Mouse (Mus musculus): ENCODE data around the gene Gm5431. TPM values are rescaled to one million over a fixed set of nuclear protein-coding genes. Genes with fewer than 3 reads are reported as not detected.

Gene Gm5431
- polyA plus RNA-seq, 1 experiment from 2014 or later, result 0.10 TPM

DNA sequence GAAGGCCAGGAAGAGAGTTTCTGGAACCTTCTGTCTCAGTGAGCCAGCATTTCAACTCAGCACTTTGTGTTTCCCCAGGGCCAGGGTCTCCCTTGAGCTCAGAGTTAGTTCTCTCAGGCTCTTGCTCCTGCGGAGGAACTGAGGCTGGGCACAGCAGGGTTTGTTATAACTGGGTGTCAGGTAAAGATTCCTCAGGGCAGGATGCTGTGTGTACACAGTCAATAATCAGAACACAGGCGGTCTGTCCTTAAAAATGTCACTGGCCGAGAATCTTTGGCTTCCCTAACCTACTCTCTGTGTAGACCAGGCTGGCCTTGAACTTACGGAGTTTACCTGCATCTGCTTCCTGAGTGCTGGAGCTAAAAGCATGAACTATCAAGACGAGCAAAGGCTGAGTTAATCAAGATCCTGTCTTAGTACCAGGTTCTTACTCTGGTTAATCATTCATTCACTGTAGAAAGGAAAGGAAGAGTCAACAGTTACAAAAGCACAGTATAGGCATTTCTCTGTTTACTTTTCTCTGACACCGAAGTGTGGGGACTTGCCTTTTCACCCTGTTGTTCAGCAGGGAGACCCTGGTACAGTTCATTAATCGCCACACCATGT is 29.2 kb downstream of the Gm5431 start:
- no peaks in the 10 kb centered on the region; the same call in 1 of the 2 replicates for H3K27me3 ChIP-seq (ENCODE audit: control insufficient read depth, insufficient read depth, low read length)
- WGBS, result 84% methylated on average over 7 of the region's 7 CpGs
- no peak overlapping the region for H3K27ac ChIP-seq (ENCODE audit: low read depth, low read length)
- H3K9ac ChIP-seq (ENCODE audit: low read length), result no peak overlapping the region
- no peak overlapping the region for H3K4me2 ChIP-seq
- H3K36me3 ChIP-seq (ENCODE audit: control insufficient read depth, insufficient read depth, low read length), result no peaks in the 10 kb centered on the region
- peaks cover 7% of the 10 kb centered on the region for H3K4me1 ChIP-seq (ENCODE audit: control insufficient read depth, insufficient read depth, low read length)
- DNase-seq (ENCODE audit: low spot score, missing footprints) (no peak), ATAC-seq (ENCODE audit: low FRiP score) (no peak)
- H3K4me3 ChIP-seq (ENCODE audit: low read depth, low read length), result no peak overlapping the region
- no peaks in the 10 kb centered on the region for H3K9me3 ChIP-seq (ENCODE audit: control insufficient read depth, low read length)

- Histone ChIP-seq H3K4me1 (ENCODE audit: control insufficient read depth, insufficient read depth, low read length) (peaks cover 7% of the 10 kb centered on the region), H3K4me3 (ENCODE audit: low read depth, low read length) (peak overlapping the region; percentile 31), H3K9ac (ENCODE audit: low read length) (peak overlapping the region; percentile 65; the same call in 1 of the 2 replicates), H3K36me3 (ENCODE audit: control insufficient read depth, insufficient read depth, low read length) (no peaks in the 10 kb centered on the region), H3K27me3 (ENCODE audit: control insufficient read depth, insufficient read depth, low read length) (no peaks in the 10 kb centered on the region; the same call in 1 of the 2 replicates), H3K4me2 (peak overlapping the region; percentile 62), H3K9me3 (ENCODE audit: control insufficient read depth, low read length) (no peaks in the 10 kb centered on the region), H3K27ac (ENCODE audit: low read depth, low read length) (no peak overlapping the region)
- ATAC-seq (ENCODE audit: low FRiP score), result 0 out of 2 replicates have a peak, but pooled peaks have one; percentile 2
- peak; percentile 87 for DNase-seq (ENCODE audit: low spot score, missing footprints)
- WGBS, result 11% methylated on average over 17 of the region's 17 CpGs
Measured at GRCm38 (mm10) chr11:48871817-48872541, 30.0 kb downstream of the Gm5431 start.

- H3K9me3 ChIP-seq (ENCODE audit: control insufficient read depth, low read length), result no peaks in the 10 kb centered on the region
- H3K4me1 ChIP-seq (ENCODE audit: control insufficient read depth, insufficient read depth, low read length), result peaks cover 7% of the 10 kb centered on the region
- ATAC-seq (ENCODE audit: low FRiP score) (peak; percentile 47), DNase-seq (ENCODE audit: low spot score, missing footprints) (peak; percentile 93)
- peak within 1 kb of the TSS; percentile 31 for H3K4me3 ChIP-seq (ENCODE audit: low read depth, low read length)
- under 1% methylated on average over 19 of the region's 19 CpGs for WGBS
- peak within 1 kb of the TSS; percentile 65 for H3K9ac ChIP-seq (ENCODE audit: low read length)
- peak within 1 kb of the TSS; percentile 62 for H3K4me2 ChIP-seq
- no peaks in the 10 kb centered on the region; the same call in 1 of the 2 replicates for H3K27me3 ChIP-seq (ENCODE audit: control insufficient read depth, insufficient read depth, low read length)
- no peak within 1 kb of the TSS for H3K27ac ChIP-seq (ENCODE audit: low read depth, low read length)
- H3K36me3 ChIP-seq (ENCODE audit: control insufficient read depth, insufficient read depth, low read length), result no peaks in the 10 kb centered on the region
Measured at GRCm38 (mm10) chr11:48871201-48871772, 30.7 kb downstream of the Gm5431 start, which contains the start of gene Irgm1. Irgm1 (minus strand) TSS chr11:48871683.

- no peak for ATAC-seq (ENCODE audit: low FRiP score)
- peak overlapping the region; percentile 65 for H3K9ac ChIP-seq (ENCODE audit: low read length)
Measured at GRCm38 (mm10) chr11:48870781-48871180, 31.2 kb downstream of the Gm5431 start.

GRCm38 (mm10) chr11:48869380-48870110 is 32.5 kb downstream of the Gm5431 start:
- Histone ChIP-seq H3K9ac (ENCODE audit: low read length) (no peak overlapping the region), H3K4me2 (no peak overlapping the region), H3K27ac (ENCODE audit: low read depth, low read length) (no peak overlapping the region), H3K9me3 (ENCODE audit: control insufficient read depth, low read length) (no peaks in the 10 kb centered on the region), H3K4me1 (ENCODE audit: control insufficient read depth, insufficient read depth, low read length) (peaks cover 7% of the 10 kb centered on the region), H3K27me3 (ENCODE audit: control insufficient read depth, insufficient read depth, low read length) (no peaks in the 10 kb centered on the region; the same call in 1 of the 2 replicates), H3K4me3 (ENCODE audit: low read depth, low read length) (no peak overlapping the region), H3K36me3 (ENCODE audit: control insufficient read depth, insufficient read depth, low read length) (no peaks in the 10 kb centered on the region)
- no peak for DNase-seq (ENCODE audit: low spot score, missing footprints)
- 82% methylated on average over 7 of the region's 7 CpGs for WGBS
- ATAC-seq (ENCODE audit: low FRiP score), result no peak

More at GRCm38 (mm10) chr11:48870781-48871180, 31.2 kb downstream of the Gm5431 start:
- peaks cover 7% of the 10 kb centered on the region for H3K4me1 ChIP-seq (ENCODE audit: control insufficient read depth, insufficient read depth, low read length)
- peak overlapping the region; percentile 62 for H3K4me2 ChIP-seq
- peak overlapping the region; percentile 31 for H3K4me3 ChIP-seq (ENCODE audit: low read depth, low read length)
- whole genome bisulfite sequencing, result 42% methylated on average over 7 of the region's 7 CpGs
- no peaks in the 10 kb centered on the region for H3K9me3 ChIP-seq (ENCODE audit: control insufficient read depth, low read length)
- no peak overlapping the region for H3K27ac ChIP-seq (ENCODE audit: low read depth, low read length)
- no peak for DNase-seq (ENCODE audit: low spot score, missing footprints)
- no peaks in the 10 kb centered on the region for H3K36me3 ChIP-seq (ENCODE audit: control insufficient read depth, insufficient read depth, low read length)
- no peaks in the 10 kb centered on the region; the same call in 1 of the 2 replicates for H3K27me3 ChIP-seq (ENCODE audit: control insufficient read depth, insufficient read depth, low read length)

- peaks cover 2% of the 10 kb centered on the region; the same call in 1 of the 2 replicates for H3K4me1 ChIP-seq (ENCODE audit: control insufficient read depth, insufficient read depth, low read length)
- H3K4me3 ChIP-seq (ENCODE audit: low read depth, low read length), result no peak overlapping the region
- DNase-seq (ENCODE audit: low spot score, missing footprints) (no peak), ATAC-seq (ENCODE audit: low FRiP score) (no peak)
- no peak overlapping the region for H3K9ac ChIP-seq (ENCODE audit: low read length)
- H3K9me3 ChIP-seq (ENCODE audit: control insufficient read depth, low read length), result no peaks in the 10 kb centered on the region
- no peaks in the 10 kb centered on the region; the same call in 1 of the 2 replicates for H3K27me3 ChIP-seq (ENCODE audit: control insufficient read depth, insufficient read depth, low read length)
- H3K36me3 ChIP-seq (ENCODE audit: control insufficient read depth, insufficient read depth, low read length), result no peaks in the 10 kb centered on the region
- H3K4me2 ChIP-seq, result no peak overlapping the region
- WGBS, result 92% methylated on average over 9 of the region's 9 CpGs
- H3K27ac ChIP-seq (ENCODE audit: low read depth, low read length), result no peak overlapping the region
Measured at GRCm38 (mm10) chr11:48866481-48866880, 35.5 kb downstream of the Gm5431 start.

- ATAC-seq (ENCODE audit: low FRiP score) (no peak), DNase-seq (ENCODE audit: low spot score, missing footprints) (no peak)
- 92% methylated on average over 3 of the region's 3 CpGs for WGBS
- Histone ChIP-seq H3K4me3 (ENCODE audit: low read depth, low read length) (no peak overlapping the region), H3K9me3 (ENCODE audit: control insufficient read depth, low read length) (no peaks in the 10 kb centered on the region), H3K27ac (ENCODE audit: low read depth, low read length) (no peak overlapping the region), H3K4me1 (ENCODE audit: control insufficient read depth, insufficient read depth, low read length) (no peaks in the 10 kb centered on the region; the same call in 1 of the 2 replicates), H3K36me3 (ENCODE audit: control insufficient read depth, insufficient read depth, low read length) (no peaks in the 10 kb centered on the region), H3K27me3 (ENCODE audit: control insufficient read depth, insufficient read depth, low read length) (no peaks in the 10 kb centered on the region; the same call in 1 of the 2 replicates), H3K4me2 (no peak overlapping the region), H3K9ac (ENCODE audit: low read length) (no peak overlapping the region)
Measured at GRCm38 (mm10) chr11:48863808-48864207, 38.2 kb downstream of the Gm5431 start.

- no peak for ATAC-seq (ENCODE audit: low FRiP score)
- 78% methylated on average over 1 of the region's 1 CpGs for WGBS
Measured at GRCm38 (mm10) chr11:48862784-48863319, 39.2 kb downstream of the Gm5431 start.

More at GRCm38 (mm10) chr11:48862784-48863319, 39.2 kb downstream of the Gm5431 start:
- Histone ChIP-seq H3K4me1 (ENCODE audit: control insufficient read depth, insufficient read depth, low read length) (peaks cover 3% of the 10 kb centered on the region), H3K4me2 (no peak overlapping the region), H3K27ac (ENCODE audit: low read depth, low read length) (no peak overlapping the region), H3K4me3 (ENCODE audit: low read depth, low read length) (no peak overlapping the region), H3K27me3 (ENCODE audit: control insufficient read depth, insufficient read depth, low read length) (no peaks in the 10 kb centered on the region; the same call in none of the 2 replicates), H3K9me3 (ENCODE audit: control insufficient read depth, low read length) (no peaks in the 10 kb centered on the region), H3K9ac (ENCODE audit: low read length) (no peak overlapping the region), H3K36me3 (ENCODE audit: control insufficient read depth, insufficient read depth, low read length) (no peaks in the 10 kb centered on the region)
- peak; percentile 53 for DNase-seq (ENCODE audit: low spot score, missing footprints)
